Mouse (Mus musculus) myocyte (in vitro differentiated cells): ENCODE results near the gene Hyou1.

ENCODE experiments used
- CEBPB ChIP-seq: IDR thresholded peaks from 2 replicates; pipeline ENCODE4 v1.6.1; 2011; ENCODE audit warnings: mild to moderate bottlenecking, moderate library complexity; ENCODE audit not compliant: poor library complexity, insufficient read depth, severe bottlenecking
- E2F4 ChIP-seq: IDR thresholded peaks from one replicate; pipeline ENCODE4 v1.6.1; 2011; ENCODE audit warnings: mild to moderate bottlenecking, control low read depth, moderate library complexity; ENCODE audit not compliant: insufficient read depth
- MAX ChIP-seq: IDR thresholded peaks from one replicate; pipeline ENCODE4 v1.6.1; 2011; ENCODE audit warnings: low read depth, mild to moderate bottlenecking, control low read depth
- MYOD1 ChIP-seq, 3 experiments: IDR thresholded peaks; one replicate each; pipeline ENCODE4 v1.6.1; 2011; ENCODE audit warnings: control low read depth in 2 of 3, low read depth in 2 of 3, mild to moderate bottlenecking in 2 of 3, moderate library complexity in 1 of 3; ENCODE audit not compliant: insufficient read length in 2 of 3, control insufficient read depth in 1 of 3
- MYOG ChIP-seq, 3 experiments: IDR thresholded peaks; one replicate each; pipeline ENCODE4 v1.6.1; 2011; ENCODE audit warnings: control low read depth in 2 of 3, low read depth in 2 of 3, mild to moderate bottlenecking in 2 of 3; ENCODE audit not compliant: insufficient read length in 2 of 3, control insufficient read depth in 1 of 3, insufficient read depth in 1 of 3
- POLR2A ChIP-seq: IDR thresholded peaks from one replicate; pipeline ENCODE4 v1.6.1; 2011; ENCODE audit warnings: low read depth, mild to moderate bottlenecking, control low read depth, moderate library complexity; ENCODE audit not compliant: insufficient read length
- POLR2AphosphoS2 ChIP-seq: IDR thresholded peaks from one replicate; pipeline ENCODE4 v1.6.1; 2011; ENCODE audit warnings: low read depth, control low read depth; ENCODE audit not compliant: insufficient read length
- SRF ChIP-seq: IDR thresholded peaks from one replicate; pipeline ENCODE4 v1.6.1; 2011; ENCODE audit warnings: low read depth; ENCODE audit not compliant: control insufficient read depth, insufficient read length
- TCF12 ChIP-seq: IDR thresholded peaks from one replicate; pipeline ENCODE4 v1.6.1; 2011; ENCODE audit warnings: mild to moderate bottlenecking, control low read depth; ENCODE audit not compliant: poor library complexity, insufficient read depth, severe bottlenecking
- TCF3 ChIP-seq: IDR thresholded peaks from one replicate; pipeline ENCODE4 v1.6.1; 2011; ENCODE audit warnings: low read depth, control low read depth; ENCODE audit not compliant: insufficient read length
- USF1 ChIP-seq: IDR thresholded peaks from one replicate; pipeline ENCODE4 v1.6.1; 2011; ENCODE audit warnings: low read depth, mild to moderate bottlenecking, control low read depth, moderate library complexity

GRCm38 (mm10) chr9:44352337-44352736 is 27.0 kb upstream of the Hyou1 start:
- TF ChIP-seq TCF12, result no peak
- TF ChIP-seq POLR2AphosphoS2, result no peak
- no peak for TF ChIP-seq MAX
- no peak for TF ChIP-seq POLR2A
- no peak for TF ChIP-seq E2F4
- no peak for TF ChIP-seq USF1
- no peak for TF ChIP-seq MYOD1 (IDR thresholded peaks at IDR 0.05; ENCODE audit: control insufficient read depth in 1 of 3, insufficient read length in 2 of 3, low read depth in 2 of 3)
- TF ChIP-seq TCF3, result no peak
- no peak for TF ChIP-seq SRF
- TF ChIP-seq CEBPB, result no peak
- no peak for TF ChIP-seq MYOG (IDR thresholded peaks at IDR 0.05; ENCODE audit: control insufficient read depth in 1 of 3, insufficient read depth in 1 of 3, insufficient read length in 2 of 3, low read depth in 2 of 3)
